ENCODE assay signal across 8 mouse cellular contexts in the genomic region with DNA sequence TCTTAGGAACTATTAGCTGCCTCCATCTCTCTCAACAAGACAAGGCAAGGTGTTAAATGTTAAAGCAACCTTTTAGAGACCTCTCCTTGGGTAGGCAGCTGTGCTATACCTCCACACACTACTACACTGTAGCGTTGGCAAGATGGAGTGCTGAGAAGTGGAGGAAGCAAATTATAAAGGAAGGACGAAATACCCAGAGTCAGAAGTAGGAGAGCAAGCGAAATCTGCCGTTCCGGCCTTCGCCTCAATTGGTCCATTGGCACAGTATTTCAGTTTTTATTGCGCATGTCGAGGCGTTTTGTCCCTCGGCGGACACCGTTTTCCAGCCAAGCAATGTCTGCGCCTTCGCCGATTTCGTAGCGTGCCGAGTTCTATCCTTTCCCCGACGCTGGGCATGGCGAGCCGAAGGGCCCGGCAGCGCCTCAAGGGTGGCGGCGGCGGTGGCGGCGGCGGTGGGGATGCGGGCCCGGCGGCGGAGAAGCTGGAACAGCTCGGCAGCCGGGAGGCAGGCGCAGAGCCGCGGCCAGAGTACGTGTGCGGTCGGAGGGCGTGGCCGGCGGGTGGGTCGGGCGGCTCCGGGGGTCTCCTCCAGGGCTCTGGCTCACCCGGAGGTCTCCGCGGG. TPM values are rescaled to one million over a fixed set of nuclear protein-coding genes. Genes with fewer than 3 reads are reported as not detected.
DNase-seq lines count a peak whose midpoint lies in the region; ATAC-seq and TF ChIP-seq lines count a peak whose summit lies in the region.

TSS of gene Alg9 (plus strand) at position 29 of the 622 bp plus-strand sequence.
TSS of gene 1110032A03Rik (minus strand) at position 530 of the 622 bp plus-strand sequence.

- ATAC-seq in erythroid progenitor cell, adult 5-6 weeks (replicated peaks; ENCODE audit: low FRiP score, poor library complexity, severe bottlenecking) = peak; percentile 79
- peak; percentile 65; the same call in 1 of the 2 replicates for ATAC-seq in heart, embryonic 13.5 days (ENCODE audit: extremely low read depth, insufficient number of reproducible peaks, low FRiP score, low TSS enrichment)
- ATAC-seq in liver, embryonic 12.5 days = peak; percentile 73
- peak; percentile 59 for ATAC-seq in stomach, embryonic 15.5 days (ENCODE audit: insufficient read depth, low FRiP score, low read depth)

- no peaks in the 10 kb centered on the region for H3K27me3 ChIP-seq in C2C12 (ENCODE audit: control insufficient read depth, insufficient read depth, insufficient read length)
- no peaks in the 10 kb centered on the region for H3K27me3 ChIP-seq in heart, embryonic 13.5 days (replicated peaks)
- H3K27me3 ChIP-seq in liver, embryonic 12.5 days (replicated peaks) = no peaks in the 10 kb centered on the region
- H3K27me3 ChIP-seq in stomach, embryonic 15.5 days (replicated peaks) = no peaks in the 10 kb centered on the region

- peak within 1 kb of the TSS; percentile 70 for H3K27ac ChIP-seq in heart, embryonic 13.5 days (replicated peaks)
- H3K27ac ChIP-seq in liver, embryonic 12.5 days = peak within 1 kb of the TSS; percentile 81
- peak within 1 kb of the TSS; percentile 85 for H3K27ac ChIP-seq in stomach, embryonic 15.5 days

- H3K4me3 ChIP-seq in C2C12 (ENCODE audit: insufficient read depth, poor library complexity, severe bottlenecking) = peak within 1 kb of the TSS; percentile 46
- peak within 1 kb of the TSS; percentile 97 for H3K4me3 ChIP-seq in heart, embryonic 13.5 days
- peak within 1 kb of the TSS; percentile 90 for H3K4me3 ChIP-seq in liver, embryonic 12.5 days
- peak within 1 kb of the TSS; percentile 97 for H3K4me3 ChIP-seq in stomach, embryonic 15.5 days (replicated peaks)

- peak within 1 kb of the TSS; percentile 86 for H3K4me2 ChIP-seq in heart, embryonic 13.5 days
- H3K4me2 ChIP-seq in liver, embryonic 12.5 days = peak within 1 kb of the TSS; percentile 99
- peak within 1 kb of the TSS; percentile 87 for H3K4me2 ChIP-seq in stomach, embryonic 15.5 days

- H3K9me3 ChIP-seq in heart, embryonic 13.5 days = no peaks in the 10 kb centered on the region
- no peaks in the 10 kb centered on the region for H3K9me3 ChIP-seq in liver, embryonic 12.5 days (replicated peaks)
- H3K9me3 ChIP-seq in stomach, embryonic 15.5 days = no peaks in the 10 kb centered on the region

- H3K79me3 ChIP-seq in C2C12 (ENCODE audit: low read depth) = no peaks in the 10 kb centered on the region

- no peak for TF ChIP-seq CTCF in C2C12 (IDR thresholded peaks at IDR 0.05; ENCODE audit: control insufficient read depth, insufficient read depth, insufficient read length)

- H3K36me3 ChIP-seq in C2C12 (ENCODE audit: control insufficient read depth, insufficient read depth) = peaks cover 10% of the 10 kb centered on the region
- peaks cover 42% of the 10 kb centered on the region for H3K36me3 ChIP-seq in heart, embryonic 13.5 days
- peaks cover 47% of the 10 kb centered on the region for H3K36me3 ChIP-seq in liver, embryonic 12.5 days
- H3K36me3 ChIP-seq in stomach, embryonic 15.5 days = peaks cover 16% of the 10 kb centered on the region; the same call in 1 of the 2 replicates

- H3K4me1 ChIP-seq in heart, embryonic 13.5 days = peaks cover 21% of the 10 kb centered on the region
- peaks cover 41% of the 10 kb centered on the region for H3K4me1 ChIP-seq in liver, embryonic 12.5 days
- peaks cover 13% of the 10 kb centered on the region; the same call in 1 of the 2 replicates for H3K4me1 ChIP-seq in stomach, embryonic 15.5 days

- peak within 1 kb of the TSS; percentile 60 for H3ac ChIP-seq in C2C12 (ENCODE audit: control insufficient read depth, insufficient read length, low read depth)

- peak within 1 kb of the TSS; percentile 97 for H3K9ac ChIP-seq in heart, embryonic 13.5 days
- H3K9ac ChIP-seq in liver, embryonic 12.5 days = peak within 1 kb of the TSS; percentile 95
- H3K9ac ChIP-seq in stomach, embryonic 15.5 days = peak within 1 kb of the TSS; percentile 91

- H3K79me2 ChIP-seq in C2C12 (ENCODE audit: control insufficient read depth, insufficient read depth) = peaks cover 6% of the 10 kb centered on the region

- peak; percentile 76 for DNase-seq in brain, embryonic 18.5 days (ENCODE audit: low read depth, low spot score)
- DNase-seq in kidney, postnatal 10 days = peak; percentile 94
- DNase-seq in natural killer cell, adult 2 months (ENCODE audit: low spot score in 2 of 2) = peak; percentile 73 to 78

- WGBS in heart, embryonic 13.5 days = under 1% methylated on average over 31 of the region's 51 CpGs
- WGBS in liver, embryonic 12.5 days (ENCODE audit: insufficient replicate concordance) = under 1% methylated on average over 51 of the region's 51 CpGs
- WGBS in stomach, embryonic 15.5 days = under 1% methylated on average over 51 of the region's 51 CpGs

TF ChIP-seq in C2C12, 6 proteins besides CTCF, POLR2A, EP300 and RAD21:
- no peak for TF ChIP-seq MYOD1 (IDR thresholded peaks at IDR 0.05; ENCODE audit: control insufficient read depth, insufficient read length, low read depth)
- TF ChIP-seq CEBPB (IDR thresholded peaks at IDR 0.05; ENCODE audit: low read depth) = no peak
- TF ChIP-seq USF1 (IDR thresholded peaks at IDR 0.05; ENCODE audit: low read depth) = no peak
- no peak for TF ChIP-seq MYOG (IDR thresholded peaks at IDR 0.05; ENCODE audit: control insufficient read depth, extremely low read depth, insufficient read length)
- no peak for TF ChIP-seq MAX (IDR thresholded peaks at IDR 0.05)
- no peak for TF ChIP-seq FOSL1 (IDR thresholded peaks at IDR 0.05; ENCODE audit: insufficient read depth, low read length, poor library complexity, severe bottlenecking)

RNA-seq across cellular contexts. Expression of gene Alg9, which starts in this region (rescaled TPM):
- 23.0 TPM for polyA plus RNA-seq in C2C12 (2012; fragmentation: generic; extraction: Trizol)
- 16.8 and 45.4 TPM in 2 replicates for total RNA-seq in erythroid progenitor cell, adult 5-6 weeks (2015; ENCODE audit: low replicate concordance)
- 11.4 and 14.8 TPM in 2 replicates for total RNA-seq in erythroid progenitor cell, adult 5-6 weeks (2017; ENCODE audit: low replicate concordance)
- polyA plus RNA-seq in heart, embryonic 13.5 days (2015; fragmentation: Nextera tagmentation; extraction: Ambion mirVana) = 27.3 and 31.9 TPM in 2 replicates
- 20.9 and 23.1 TPM in 2 replicates for polyA plus RNA-seq in liver, embryonic 12.5 days (2016; fragmentation: Nextera tagmentation; extraction: Ambion mirVana)
- 36.7 and 40.6 TPM in 2 replicates for polyA plus RNA-seq in stomach, embryonic 15.5 days (2015; fragmentation: Nextera tagmentation; extraction: Ambion mirVana)

RNA-seq across cellular contexts. Expression of gene 1110032A03Rik, which starts in this region (rescaled TPM):
- 4.8 TPM for polyA plus RNA-seq in C2C12 (2012; fragmentation: generic; extraction: Trizol)
- total RNA-seq in erythroid progenitor cell, adult 5-6 weeks (2015; ENCODE audit: low replicate concordance) = 28.1 and 38.2 TPM in 2 replicates
- 15.9 and 21.1 TPM in 2 replicates for total RNA-seq in erythroid progenitor cell, adult 5-6 weeks (2017; ENCODE audit: low replicate concordance)
- 24.5 and 25.9 TPM in 2 replicates for polyA plus RNA-seq in heart, embryonic 13.5 days (2015; fragmentation: Nextera tagmentation; extraction: Ambion mirVana)
- 14.5 and 15.1 TPM in 2 replicates for polyA plus RNA-seq in liver, embryonic 12.5 days (2016; fragmentation: Nextera tagmentation; extraction: Ambion mirVana)
- polyA plus RNA-seq in stomach, embryonic 15.5 days (2015; fragmentation: Nextera tagmentation; extraction: Ambion mirVana) = 31.2 and 32.6 TPM in 2 replicates

Comparison
In these comparisons a context has a peak if more than half of its experiments do, and no peak if none do; other contexts are left out.
1. Peak in every context shown above with its lines: DNase-seq, ATAC-seq, H3K4me3 ChIP-seq and H3K27ac ChIP-seq.
2. H3K4me3 ChIP-seq: peak in every context shown above with its lines; median percentile 97 in heart, embryonic 13.5 days; 97 in stomach, embryonic 15.5 days; 90 in liver, embryonic 12.5 days; 46 in C2C12.